Mouse (Mus musculus): ENCODE data around the gene Foxl2. TPM values are rescaled to one million over a fixed set of nuclear protein-coding genes. Genes with fewer than 3 reads are reported as not detected.

Foxl2 gene
- polyA plus RNA-seq, 2 experiments, result not detected

- H3K9ac ChIP-seq (replicated peaks), result no peak overlapping the region
- no peaks in the 10 kb centered on the region for H3K36me3 ChIP-seq (replicated peaks; ENCODE audit: control insufficient read depth, insufficient read depth, low read depth)
- no peaks in the 10 kb centered on the region for H3K4me1 ChIP-seq (replicated peaks; ENCODE audit: control insufficient read depth in 2 of 2, insufficient read depth in 2 of 2, low read length in 1 of 2)
- peaks cover 86% of the 10 kb centered on the region for H3K27me3 ChIP-seq (ENCODE audit: control insufficient read depth, insufficient read depth, low read length)
- no peak overlapping the region for H3K4me2 ChIP-seq (ENCODE audit: low read depth)
- TF ChIP-seq EP300 (IDR thresholded peaks at IDR 0.05; ENCODE audit: low read depth) (no peak), CTCF (IDR thresholded peaks at IDR 0.05; ENCODE audit: low read depth) (no peak)
- no peak overlapping the region for H3K27ac ChIP-seq
- 6% methylated on average over 9 of the region's 9 CpGs for WGBS (ENCODE audit: insufficient replicate concordance)
- no peak for ATAC-seq (ENCODE audit: insufficient read depth)
- H3K9me3 ChIP-seq (ENCODE audit: control insufficient read depth, low read length), result no peaks in the 10 kb centered on the region
- DNase-seq (ENCODE audit: low read depth in 3 of 3, low spot score in 3 of 3), result no peak
- no peak overlapping the region for H3K4me3 ChIP-seq (ENCODE audit: insufficient read depth in 1 of 2, low read depth in 2 of 2, low read length in 2 of 2)
Measured at GRCm38 (mm10) chr9:98953830-98954229, 1.3 kb upstream of the Foxl2 start.

- 4% methylated on average over 33 of the region's 33 CpGs for WGBS (ENCODE audit: insufficient replicate concordance)
- H3K9me3 ChIP-seq (ENCODE audit: control insufficient read depth, low read length), result no peaks in the 10 kb centered on the region
- peaks cover 93% of the 10 kb centered on the region for H3K27me3 ChIP-seq (ENCODE audit: control insufficient read depth, insufficient read depth, low read length)
- no peaks in the 10 kb centered on the region for H3K36me3 ChIP-seq (replicated peaks; ENCODE audit: control insufficient read depth, insufficient read depth, low read depth)
- no peak for ATAC-seq (ENCODE audit: insufficient read depth)
- no peak overlapping the region for H3K27ac ChIP-seq
- no peak overlapping the region for H3K9ac ChIP-seq (replicated peaks)
- peak overlapping the region in 1 of 2 experiments; percentile 27; a peak in 1 of 4 replicates for H3K4me3 ChIP-seq (ENCODE audit: insufficient read depth in 1 of 2, low read depth in 2 of 2, low read length in 2 of 2)
- DNase-seq (ENCODE audit: low read depth in 3 of 3, low spot score in 3 of 3), result no peak
- TF ChIP-seq CTCF (IDR thresholded peaks at IDR 0.05; ENCODE audit: low read depth) (no peak), EP300 (IDR thresholded peaks at IDR 0.05; ENCODE audit: low read depth) (no peak)
- H3K4me1 ChIP-seq (replicated peaks; ENCODE audit: control insufficient read depth in 2 of 2, insufficient read depth in 2 of 2, low read length in 1 of 2), result no peaks in the 10 kb centered on the region
- H3K4me2 ChIP-seq (ENCODE audit: low read depth), result 0 out of 2 replicates have a peak overlapping the region, but pooled peaks have one; percentile 2
Measured at GRCm38 (mm10) chr9:98954391-98955102, 541 bp upstream of the Foxl2 start.

DNA sequence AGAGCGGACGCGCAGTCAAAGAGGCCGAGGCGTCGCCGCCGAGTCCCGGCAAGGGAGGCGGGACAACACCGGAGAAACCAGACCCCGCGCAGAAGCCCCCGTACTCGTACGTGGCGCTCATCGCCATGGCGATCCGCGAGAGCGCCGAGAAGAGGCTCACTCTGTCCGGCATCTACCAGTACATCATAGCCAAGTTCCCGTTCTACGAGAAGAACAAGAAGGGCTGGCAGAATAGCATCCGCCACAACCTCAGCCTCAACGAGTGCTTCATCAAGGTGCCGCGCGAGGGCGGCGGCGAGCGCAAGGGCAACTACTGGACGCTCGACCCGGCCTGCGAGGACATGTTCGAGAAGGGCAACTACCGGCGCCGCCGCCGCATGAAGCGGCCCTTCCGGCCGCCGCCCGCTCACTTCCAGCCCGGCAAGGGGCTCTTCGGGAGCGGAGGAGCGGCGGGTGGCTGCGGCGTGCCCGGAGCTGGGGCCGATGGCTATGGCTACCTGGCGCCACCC lies 682 bp downstream of the Foxl2 start:
- peak overlapping the region in 1 of 2 experiments; percentile 27; a peak in 2 of 4 replicates for H3K4me3 ChIP-seq (ENCODE audit: insufficient read depth in 1 of 2, low read depth in 2 of 2, low read length in 2 of 2)
- DNase-seq (ENCODE audit: low read depth in 3 of 3, low spot score in 3 of 3), result no peak
- under 1% methylated on average over 60 of the region's 60 CpGs for WGBS (ENCODE audit: insufficient replicate concordance)

DNA sequence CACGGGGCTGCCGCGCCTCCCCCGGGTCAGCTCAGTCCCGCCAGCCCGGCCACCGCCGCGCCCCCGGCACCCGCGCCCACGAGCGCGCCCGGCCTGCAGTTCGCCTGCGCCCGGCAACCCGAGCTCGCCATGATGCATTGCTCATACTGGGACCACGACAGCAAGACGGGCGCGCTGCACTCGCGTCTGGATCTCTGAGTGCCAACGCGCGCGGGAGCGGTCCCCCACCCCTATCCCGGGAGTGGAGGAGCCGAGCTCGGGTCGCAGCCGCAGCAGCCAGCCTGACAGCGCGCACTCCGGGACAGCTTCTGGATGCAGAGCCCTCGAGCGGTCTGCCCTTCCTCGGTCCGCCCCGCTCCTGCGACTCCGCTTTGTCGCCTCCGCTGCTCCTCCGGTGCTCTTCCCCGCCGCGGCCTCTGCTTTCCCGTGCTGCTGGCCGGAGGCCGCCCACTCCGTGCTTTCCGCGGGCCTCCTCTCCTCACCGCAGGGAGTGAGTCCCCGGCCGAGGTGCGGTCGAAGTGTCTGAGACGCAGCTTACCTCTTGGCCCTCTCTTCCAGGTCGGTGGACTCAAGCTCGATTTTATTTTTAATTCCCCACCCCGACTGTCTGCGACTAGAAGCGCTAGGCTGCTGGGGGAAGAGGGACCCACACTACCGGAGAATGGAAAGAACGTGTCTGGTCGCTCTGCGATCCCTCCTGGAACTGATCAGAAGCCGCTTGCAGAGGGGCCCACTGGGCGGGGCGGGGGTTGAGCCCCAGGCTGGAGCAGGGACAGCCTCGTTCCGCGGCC lies 1.7 kb downstream of the Foxl2 start:
- Histone ChIP-seq H3K27ac (no peak overlapping the region), H3K4me1 (replicated peaks; ENCODE audit: control insufficient read depth in 2 of 2, insufficient read depth in 2 of 2, low read length in 1 of 2) (no peaks in the 10 kb centered on the region), H3K9me3 (ENCODE audit: control insufficient read depth, low read length) (no peaks in the 10 kb centered on the region), H3K4me2 (ENCODE audit: low read depth) (peak overlapping the region; percentile 44), H3K4me3 (ENCODE audit: insufficient read depth in 1 of 2, low read depth in 2 of 2, low read length in 2 of 2) (peak overlapping the region in 1 of 2 experiments; percentile 20; a peak in 2 of 4 replicates), H3K36me3 (replicated peaks; ENCODE audit: control insufficient read depth, insufficient read depth, low read depth) (no peaks in the 10 kb centered on the region), H3K9ac (replicated peaks) (no peak overlapping the region), H3K27me3 (ENCODE audit: control insufficient read depth, insufficient read depth, low read length) (peaks cover 100% of the 10 kb centered on the region)
- ATAC-seq (ENCODE audit: insufficient read depth), result no peak
- no peak for DNase-seq (ENCODE audit: low read depth in 3 of 3, low spot score in 3 of 3)
- WGBS (ENCODE audit: insufficient replicate concordance), result 1% methylated on average over 74 of the region's 80 CpGs
- TF ChIP-seq CTCF (IDR thresholded peaks at IDR 0.05; ENCODE audit: low read depth) (no peak), EP300 (IDR thresholded peaks at IDR 0.05; ENCODE audit: low read depth) (no peak)

More for the DNA sequence above, 682 bp downstream of the Foxl2 start:
- ATAC-seq (ENCODE audit: insufficient read depth), result no peak
- peak overlapping the region; percentile 44 for H3K4me2 ChIP-seq (ENCODE audit: low read depth)
- H3K9ac ChIP-seq (replicated peaks), result no peak overlapping the region
- no peaks in the 10 kb centered on the region for H3K4me1 ChIP-seq (replicated peaks; ENCODE audit: control insufficient read depth in 2 of 2, insufficient read depth in 2 of 2, low read length in 1 of 2)
- H3K27me3 ChIP-seq (ENCODE audit: control insufficient read depth, insufficient read depth, low read length), result peaks cover 98% of the 10 kb centered on the region
- no peak overlapping the region for H3K27ac ChIP-seq
- TF ChIP-seq CTCF (IDR thresholded peaks at IDR 0.05; ENCODE audit: low read depth), result peak; percentile 14; the same call in 1 of the 2 replicates
- TF ChIP-seq EP300 (IDR thresholded peaks at IDR 0.05; ENCODE audit: low read depth), result no peak
- no peaks in the 10 kb centered on the region for H3K9me3 ChIP-seq (ENCODE audit: control insufficient read depth, low read length)
- H3K36me3 ChIP-seq (replicated peaks; ENCODE audit: control insufficient read depth, insufficient read depth, low read depth), result no peaks in the 10 kb centered on the region

Data from liver, embryonic 14.5 days (tissue).